28 mouse cellular contexts compared by ENCODE assay signal in the genomic region with DNA sequence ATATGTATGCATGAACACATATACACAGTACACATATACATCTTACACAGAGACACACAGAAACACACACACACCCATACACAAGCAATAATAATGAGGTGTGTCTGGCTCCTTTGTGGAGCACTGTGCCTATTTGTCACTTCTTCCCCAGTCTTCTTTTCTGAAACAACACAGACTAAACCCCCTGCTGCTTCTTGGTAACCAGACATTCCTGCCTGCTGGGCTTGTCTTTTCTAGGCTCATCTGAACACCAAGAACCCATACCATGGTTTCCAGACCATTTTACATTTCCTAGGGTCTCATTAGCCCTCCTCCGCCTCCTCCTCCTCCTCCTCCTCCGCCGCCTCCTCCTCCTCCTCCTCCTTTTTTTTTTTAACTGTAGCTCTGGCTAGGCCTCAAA. TPM values are rescaled to one million over a fixed set of nuclear protein-coding genes. Genes with fewer than 3 reads are reported as not detected.
A peak's percentile ranks its signal among the peaks of the same experiment; 100 is the strongest.
DNase-seq lines count a peak whose midpoint lies in the region; ATAC-seq lines count a peak whose summit lies in the region.
"Had no signal": no experiment of that assay in that cellular context is flagged by ENCODE, and none has a peak within 500 bp of the region (broad histone marks: within the 10 kb centered on the region; RNA-seq: fewer than 3 reads in every experiment).

No protein-coding gene starts in this region.

- H3K36me3 ChIP-seq in forebrain, embryonic 11.5 days (ENCODE audit: control insufficient read depth, insufficient read depth, low read length) = no peaks in the 10 kb centered on the region
- H3K36me3 ChIP-seq in forebrain, embryonic 16.5 days (ENCODE audit: control insufficient read depth, insufficient read depth) = no peaks in the 10 kb centered on the region
- H3K36me3 ChIP-seq in hindbrain, embryonic 13.5 days = no peaks in the 10 kb centered on the region
- H3K36me3 ChIP-seq in hindbrain, embryonic 12.5 days = no peaks in the 10 kb centered on the region
- no peaks in the 10 kb centered on the region for H3K36me3 ChIP-seq in neural tube, embryonic 11.5 days (ENCODE audit: control insufficient read depth, insufficient read depth, low read length)
- H3K36me3 ChIP-seq: limb, embryonic 13.5 days; lung, embryonic 15.5 days; stomach, embryonic 15.5 days had no signal

- DNase-seq in forebrain, embryonic 11.5 days (ENCODE audit: low spot score) = no peak
- no peak for DNase-seq in neural tube, embryonic 11.5 days (ENCODE audit: low spot score)
- no peak for DNase-seq in neural tube, embryonic 10.5 days (ENCODE audit: extremely low spot score, low spot score)
- DNase-seq in embryo, embryonic 11 days = no peak
- DNase-seq in lung, postnatal 25 days (ENCODE audit: low spot score) = no peak
- DNase-seq: adrenal gland, postnatal 25 days; cerebellum, adult 11-12 months; cerebellum, adult 9-11 months; gastrocnemius, postnatal 14 days; heart, postnatal 14 days; kidney, adult 8-10 months; kidney, postnatal 4 days; right cerebral cortex, postnatal 25 days had no signal

- H3K27me3 ChIP-seq in forebrain, embryonic 11.5 days (ENCODE audit: control insufficient read depth, insufficient read depth, low read length) = no peaks in the 10 kb centered on the region
- no peaks in the 10 kb centered on the region for H3K27me3 ChIP-seq in forebrain, embryonic 16.5 days (replicated peaks; ENCODE audit: control insufficient read depth, insufficient read depth, low read length)
- H3K27me3 ChIP-seq in hindbrain, embryonic 13.5 days = no peaks in the 10 kb centered on the region
- H3K27me3 ChIP-seq in hindbrain, embryonic 12.5 days = peaks cover 3% of the 10 kb centered on the region
- H3K27me3 ChIP-seq in neural tube, embryonic 11.5 days (ENCODE audit: control insufficient read depth, insufficient read depth, low read length) = no peaks in the 10 kb centered on the region

- H3K27ac ChIP-seq in forebrain, embryonic 11.5 days (ENCODE audit: low read depth, low read length) = peak overlapping the region; percentile 89
- H3K27ac ChIP-seq in forebrain, embryonic 16.5 days (ENCODE audit: low read length) = no peak overlapping the region
- H3K27ac ChIP-seq in hindbrain, embryonic 13.5 days = 0 out of 2 replicates have a peak overlapping the region, but pooled peaks have one; percentile 30
- no peak overlapping the region for H3K27ac ChIP-seq in hindbrain, embryonic 12.5 days
- 0 out of 2 replicates have a peak overlapping the region, but pooled peaks have one; percentile 35 for H3K27ac ChIP-seq in neural tube, embryonic 11.5 days (ENCODE audit: low read depth, low read length)
- H3K27ac ChIP-seq: kidney, postnatal 0 days; limb, embryonic 13.5 days; lung, embryonic 15.5 days; macrophage; stomach, embryonic 15.5 days had no signal

- H3K4me2 ChIP-seq in forebrain, embryonic 11.5 days (ENCODE audit: low read depth, low read length, severe bottlenecking) = no peak overlapping the region
- no peak overlapping the region for H3K4me2 ChIP-seq in forebrain, embryonic 16.5 days (ENCODE audit: low read length)
- no peak overlapping the region for H3K4me2 ChIP-seq in hindbrain, embryonic 13.5 days
- no peak overlapping the region for H3K4me2 ChIP-seq in hindbrain, embryonic 12.5 days (replicated peaks)
- no peak overlapping the region for H3K4me2 ChIP-seq in neural tube, embryonic 11.5 days (ENCODE audit: low read depth)
- H3K4me2 ChIP-seq: limb, embryonic 13.5 days; liver, embryonic 11.5 days; lung, embryonic 15.5 days; stomach, embryonic 15.5 days had no signal

- no peak overlapping the region for H3K4me3 ChIP-seq in forebrain, embryonic 11.5 days (ENCODE audit: low read depth, low read length)
- H3K4me3 ChIP-seq in forebrain, embryonic 16.5 days (replicated peaks; ENCODE audit: low read length) = no peak overlapping the region
- H3K4me3 ChIP-seq in hindbrain, embryonic 13.5 days = no peak overlapping the region
- H3K4me3 ChIP-seq in hindbrain, embryonic 12.5 days = no peak overlapping the region
- H3K4me3 ChIP-seq in neural tube, embryonic 11.5 days (ENCODE audit: low read depth, low read length) = no peak overlapping the region
- H3K4me3 ChIP-seq: erythroblast, embryonic 14.5 days; limb, embryonic 13.5 days; lung, embryonic 15.5 days; stomach, embryonic 15.5 days had no signal

- no peak for ATAC-seq in forebrain, embryonic 11.5 days (replicated peaks; ENCODE audit: low FRiP score)
- ATAC-seq in forebrain, embryonic 16.5 days = no peak
- ATAC-seq in hindbrain, embryonic 13.5 days (ENCODE audit: low FRiP score) = no peak
- no peak for ATAC-seq in hindbrain, embryonic 12.5 days (ENCODE audit: low FRiP score)
- ATAC-seq in neural tube, embryonic 11.5 days (ENCODE audit: insufficient read depth, low FRiP score, low TSS enrichment) = no peak
- ATAC-seq: intestine, embryonic 16.5 days; Patski had no signal

- H3K9me3 ChIP-seq in forebrain, embryonic 11.5 days (ENCODE audit: control insufficient read depth, low read length) = no peaks in the 10 kb centered on the region
- no peaks in the 10 kb centered on the region for H3K9me3 ChIP-seq in forebrain, embryonic 16.5 days (ENCODE audit: control insufficient read depth, low read length)
- H3K9me3 ChIP-seq in hindbrain, embryonic 13.5 days = no peaks in the 10 kb centered on the region
- H3K9me3 ChIP-seq in hindbrain, embryonic 12.5 days (replicated peaks) = no peaks in the 10 kb centered on the region
- H3K9me3 ChIP-seq in neural tube, embryonic 11.5 days (ENCODE audit: control insufficient read depth, low read length) = no peaks in the 10 kb centered on the region
- H3K9me3 ChIP-seq: limb, embryonic 13.5 days; lung, embryonic 15.5 days; stomach, embryonic 15.5 days had no signal

- no peak overlapping the region for H3K9ac ChIP-seq in forebrain, embryonic 11.5 days (ENCODE audit: low read length)
- no peak overlapping the region for H3K9ac ChIP-seq in forebrain, embryonic 16.5 days (replicated peaks; ENCODE audit: low read depth, low read length)
- H3K9ac ChIP-seq in hindbrain, embryonic 13.5 days = no peak overlapping the region
- no peak overlapping the region for H3K9ac ChIP-seq in hindbrain, embryonic 12.5 days
- H3K9ac ChIP-seq in neural tube, embryonic 11.5 days (ENCODE audit: low read length) = no peak overlapping the region
- H3K9ac ChIP-seq: limb, embryonic 13.5 days; lung, embryonic 15.5 days; stomach, embryonic 15.5 days had no signal

- peaks cover 18% of the 10 kb centered on the region for H3K4me1 ChIP-seq in forebrain, embryonic 11.5 days (replicated peaks; ENCODE audit: control insufficient read depth, insufficient read depth, low read length)
- H3K4me1 ChIP-seq in forebrain, embryonic 16.5 days (replicated peaks; ENCODE audit: control insufficient read depth, insufficient read depth, low read length) = peaks cover 10% of the 10 kb centered on the region
- H3K4me1 ChIP-seq in hindbrain, embryonic 13.5 days (replicated peaks) = peaks cover 15% of the 10 kb centered on the region
- peaks cover 11% of the 10 kb centered on the region for H3K4me1 ChIP-seq in hindbrain, embryonic 12.5 days
- no peaks in the 10 kb centered on the region for H3K4me1 ChIP-seq in neural tube, embryonic 11.5 days (ENCODE audit: control insufficient read depth, insufficient read depth, low read length)
- H3K4me1 ChIP-seq: limb, embryonic 13.5 days had no signal

- 53% methylated on average over 2 of the region's 3 CpGs for WGBS in forebrain, embryonic 11.5 days
- 14% methylated on average over 1 of the region's 3 CpGs for WGBS in forebrain, embryonic 16.5 days
- 28% methylated on average over 3 of the region's 3 CpGs for WGBS in hindbrain, embryonic 13.5 days
- 53% methylated on average over 3 of the region's 3 CpGs for whole genome bisulfite sequencing in hindbrain, embryonic 12.5 days
- 59% methylated on average over 3 of the region's 3 CpGs for WGBS in neural tube, embryonic 11.5 days

RNA-seq across cellular contexts. Expression of a gene that starts 3.6 kb away (rescaled TPM):
- 75.3 and 83.6 TPM in 2 replicates for polyA plus RNA-seq in forebrain, embryonic 11.5 days (2014; fragmentation: Nextera tagmentation; extraction: Ambion mirVana)
- 31.0 and 34.7 TPM in 2 replicates for polyA plus RNA-seq in forebrain, embryonic 16.5 days (2015; fragmentation: Nextera tagmentation; extraction: Ambion mirVana)
- polyA plus RNA-seq in hindbrain, embryonic 13.5 days (2015; fragmentation: Nextera tagmentation; extraction: Ambion mirVana) = 46.2 and 49.5 TPM in 2 replicates
- 60.7 and 62.8 TPM in 2 replicates for polyA plus RNA-seq in hindbrain, embryonic 12.5 days (2016; fragmentation: Nextera tagmentation; extraction: Ambion mirVana)
- polyA plus RNA-seq in neural tube, embryonic 11.5 days (2014; fragmentation: Nextera tagmentation; extraction: Ambion mirVana) = 51.9 and 54.5 TPM in 2 replicates

RNA-seq across cellular contexts. Expression of a gene that starts 24.0 kb away (rescaled TPM):
- not detected in 2 replicates for polyA plus RNA-seq in forebrain, embryonic 11.5 days (2014; fragmentation: Nextera tagmentation; extraction: Ambion mirVana)
- polyA plus RNA-seq in forebrain, embryonic 16.5 days (2015; fragmentation: Nextera tagmentation; extraction: Ambion mirVana) = not detected in 2 replicates
- polyA plus RNA-seq in hindbrain, embryonic 13.5 days (2015; fragmentation: Nextera tagmentation; extraction: Ambion mirVana) = not detected in 2 replicates
- polyA plus RNA-seq in hindbrain, embryonic 12.5 days (2016; fragmentation: Nextera tagmentation; extraction: Ambion mirVana) = 0.06 TPM in 1 of 2 replicates, not detected in the other
- polyA plus RNA-seq in neural tube, embryonic 11.5 days (2014; fragmentation: Nextera tagmentation; extraction: Ambion mirVana) = 0.48 TPM in 1 of 2 replicates, not detected in the other
- polyA plus RNA-seq: erythroblast, embryonic 14.5 days; heart, embryonic 14.5 days; intestine, embryonic 16.5 days; kidney, postnatal 0 days; liver, embryonic 11.5 days; liver, embryonic 16.5 days; lung, embryonic 15.5 days; macrophage; neural tube, embryonic 14.5 days; Patski; stomach, embryonic 15.5 days had no signal

RNA-seq across cellular contexts. Expression of a gene that starts 27.2 kb away (rescaled TPM):
- polyA plus RNA-seq in forebrain, embryonic 11.5 days (2014; fragmentation: Nextera tagmentation; extraction: Ambion mirVana) = 59.3 TPM in 2 replicates
- polyA plus RNA-seq in forebrain, embryonic 16.5 days (2015; fragmentation: Nextera tagmentation; extraction: Ambion mirVana) = 53.3 and 55.7 TPM in 2 replicates
- polyA plus RNA-seq in hindbrain, embryonic 13.5 days (2015; fragmentation: Nextera tagmentation; extraction: Ambion mirVana) = 48.1 and 51.5 TPM in 2 replicates
- 54.7 and 56.1 TPM in 2 replicates for polyA plus RNA-seq in hindbrain, embryonic 12.5 days (2016; fragmentation: Nextera tagmentation; extraction: Ambion mirVana)
- 47.1 and 54.6 TPM in 2 replicates for polyA plus RNA-seq in neural tube, embryonic 11.5 days (2014; fragmentation: Nextera tagmentation; extraction: Ambion mirVana)

RNA-seq across cellular contexts. Expression of a gene that starts 46.8 kb away (rescaled TPM):
- not detected in 2 replicates for polyA plus RNA-seq in forebrain, embryonic 11.5 days (2014; fragmentation: Nextera tagmentation; extraction: Ambion mirVana)
- polyA plus RNA-seq in forebrain, embryonic 16.5 days (2015; fragmentation: Nextera tagmentation; extraction: Ambion mirVana) = not detected in 2 replicates
- polyA plus RNA-seq in hindbrain, embryonic 13.5 days (2015; fragmentation: Nextera tagmentation; extraction: Ambion mirVana) = 0.12 and 0.21 TPM in 2 replicates
- not detected in 2 replicates for polyA plus RNA-seq in hindbrain, embryonic 12.5 days (2016; fragmentation: Nextera tagmentation; extraction: Ambion mirVana)
- polyA plus RNA-seq in neural tube, embryonic 11.5 days (2014; fragmentation: Nextera tagmentation; extraction: Ambion mirVana) = not detected in 2 replicates
- polyA plus RNA-seq: erythroblast, embryonic 14.5 days; heart, embryonic 14.5 days; intestine, embryonic 16.5 days; kidney, postnatal 0 days; limb, embryonic 13.5 days; liver, embryonic 11.5 days; liver, embryonic 16.5 days; lung, embryonic 15.5 days; macrophage; neural tube, embryonic 14.5 days; Patski; stomach, embryonic 15.5 days had no signal

RNA-seq across cellular contexts. Expression of a gene that starts 52.8 kb away (rescaled TPM):
- 33.5 and 35.8 TPM in 2 replicates for polyA plus RNA-seq in forebrain, embryonic 11.5 days (2014; fragmentation: Nextera tagmentation; extraction: Ambion mirVana)
- 54.9 and 56.8 TPM in 2 replicates for polyA plus RNA-seq in forebrain, embryonic 16.5 days (2015; fragmentation: Nextera tagmentation; extraction: Ambion mirVana)
- 57.4 and 61.8 TPM in 2 replicates for polyA plus RNA-seq in hindbrain, embryonic 13.5 days (2015; fragmentation: Nextera tagmentation; extraction: Ambion mirVana)
- 40.6 and 51.9 TPM in 2 replicates for polyA plus RNA-seq in hindbrain, embryonic 12.5 days (2016; fragmentation: Nextera tagmentation; extraction: Ambion mirVana)
- 38.2 and 40.9 TPM in 2 replicates for polyA plus RNA-seq in neural tube, embryonic 11.5 days (2014; fragmentation: Nextera tagmentation; extraction: Ambion mirVana)
- polyA plus RNA-seq: erythroblast, embryonic 14.5 days had no signal

Comparison
In these comparisons a context has a peak if more than half of its experiments do, and no peak if none do; other contexts are left out.
1. H3K27ac ChIP-seq: peak in forebrain, embryonic 11.5 days (single experiment), hindbrain, embryonic 13.5 days (single experiment) and neural tube, embryonic 11.5 days (single experiment); none in forebrain, embryonic 16.5 days (single experiment) and hindbrain, embryonic 12.5 days (single experiment).